Mouse (Mus musculus): ENCODE results near the gene Rfwd3.

DNA sequence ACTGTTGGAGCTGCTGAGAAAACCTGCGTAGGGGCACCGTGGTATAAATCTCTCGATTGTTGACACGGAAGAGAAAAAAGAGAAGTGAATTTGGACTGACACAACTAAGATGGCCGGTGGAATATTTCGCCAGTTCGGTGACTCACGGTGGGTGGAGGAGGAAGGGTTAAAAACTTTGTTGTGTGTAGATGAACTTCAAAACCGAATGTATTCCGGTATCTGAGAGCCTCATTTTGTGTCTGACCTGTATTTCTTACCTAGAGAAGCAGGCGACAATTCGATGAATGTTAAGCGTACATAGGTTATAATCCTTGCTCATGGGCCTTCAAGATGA, 40.6 kb downstream of the Rfwd3 start:
- TF ChIP-seq CTCF (IDR thresholded peaks at IDR 0.05 in 2 of 3, conservative IDR thresholded peaks at IDR 0.05 in 1 of 3; ENCODE audit: control insufficient read depth in 1 of 3, insufficient read depth in 1 of 3, low read depth in 2 of 3, low read length in 3 of 3, poor library complexity in 1 of 3, severe bottlenecking in 1 of 3) (no peak), MAFK (IDR thresholded peaks at IDR 0.05; ENCODE audit: borderline replicate concordance, low read depth, low read length) (no peak), E2F4 (IDR thresholded peaks at IDR 0.05; ENCODE audit: borderline replicate concordance, low read depth, low read length) (no peak), MYC (IDR thresholded peaks at IDR 0.05; ENCODE audit: low read depth, low read length) (no peak), ZNF384 (IDR thresholded peaks at IDR 0.05; ENCODE audit: low read depth, low read length) (no peak), GATA1 (IDR thresholded peaks at IDR 0.05; ENCODE audit: low read depth, low read length) (no peak), POLR2A (IDR thresholded peaks at IDR 0.05; ENCODE audit: control insufficient read depth in 1 of 2, insufficient read depth in 1 of 2, low read depth in 1 of 2, low read length in 2 of 2, poor library complexity in 1 of 2) (no peak), HCFC1 (IDR thresholded peaks at IDR 0.05; ENCODE audit: low read depth, low read length) (0 out of 2 replicates have a peak, but pooled peaks have one; percentile 3), SIN3A (IDR thresholded peaks at IDR 0.05; ENCODE audit: low read length) (peak; percentile 9; the same call in 1 of the 2 replicates), TBP (IDR thresholded peaks at IDR 0.05; ENCODE audit: low read depth, low read length) (0 out of 2 replicates have a peak, but pooled peaks have one; percentile 15), MEF2A (IDR thresholded peaks at IDR 0.05; ENCODE audit: extremely low read depth, insufficient replicate concordance, low read depth, low read length, poor library complexity, severe bottlenecking) (no peak), EP300 (IDR thresholded peaks at IDR 0.05; ENCODE audit: low read depth in 1 of 2, low read length in 2 of 2) (no peak)

Data from MEL (cell line).